8 mouse cellular contexts compared by ENCODE assay signal in the genomic region with DNA sequence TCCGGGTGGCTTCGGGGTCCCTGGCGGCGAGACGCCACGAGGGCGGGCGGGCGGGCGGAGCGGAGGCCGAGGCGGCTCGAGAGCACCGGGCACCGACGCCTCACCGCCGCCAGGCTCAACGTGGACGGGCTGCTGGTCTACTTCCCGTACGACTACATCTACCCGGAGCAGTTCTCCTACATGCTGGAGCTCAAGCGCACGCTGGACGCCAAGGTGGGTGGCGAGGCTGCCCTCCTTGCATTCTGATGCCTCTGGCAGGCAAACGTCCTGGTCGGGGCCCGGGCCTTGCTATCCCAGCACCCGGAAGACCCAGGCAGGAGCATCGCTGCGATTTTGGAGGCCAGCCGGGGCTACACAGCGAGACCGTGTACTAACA. TPM values are rescaled to one million over a fixed set of nuclear protein-coding genes. Genes with fewer than 3 reads are reported as not detected.
A peak's percentile ranks its signal among the peaks of the same experiment; 100 is the strongest.
DNase-seq lines count a peak whose midpoint lies in the region; ATAC-seq and TF ChIP-seq lines count a peak whose summit lies in the region.

No protein-coding gene starts in this region.

- DNase-seq in gastrocnemius, adult 2 months = no peak
- no peak for DNase-seq in gastrocnemius, postnatal 14 days
- peak; percentile 28 for DNase-seq in 3T3-L1 (ENCODE audit: low read depth, low spot score)
- DNase-seq in hindbrain, embryonic 14.5 days (ENCODE audit: low spot score) = no peak
- DNase-seq in midbrain, embryonic 10.5 days (ENCODE audit: low spot score) = no peak
- DNase-seq in right cerebral cortex, postnatal 4 days = no peak
- no peak for DNase-seq in adrenal gland, postnatal 4 days (ENCODE audit: low spot score in 2 of 2)

- peak; percentile 62 for ATAC-seq in hindbrain, embryonic 14.5 days (ENCODE audit: low FRiP score)

- H3K27ac ChIP-seq in gastrocnemius, adult 2 months = peak overlapping the region; percentile 83
- no peak overlapping the region for H3K27ac ChIP-seq in cortical plate, adult 2 months (ENCODE audit: insufficient read depth, low read length)
- peak overlapping the region; percentile 76; the same call in 1 of the 2 replicates for H3K27ac ChIP-seq in hindbrain, embryonic 14.5 days
- H3K27ac ChIP-seq in midbrain, embryonic 10.5 days (replicated peaks) = peak overlapping the region; percentile 83

- H3K36me3 ChIP-seq in hindbrain, embryonic 14.5 days (replicated peaks; ENCODE audit: control insufficient read depth, insufficient read depth) = peaks cover 30% of the 10 kb centered on the region
- peaks cover 50% of the 10 kb centered on the region for H3K36me3 ChIP-seq in midbrain, embryonic 10.5 days

- no peaks in the 10 kb centered on the region for H3K27me3 ChIP-seq in hindbrain, embryonic 14.5 days (ENCODE audit: control insufficient read depth, insufficient read depth, low read length)
- no peaks in the 10 kb centered on the region for H3K27me3 ChIP-seq in midbrain, embryonic 10.5 days (ENCODE audit: low read depth, poor library complexity, severe bottlenecking)

- H3K9me3 ChIP-seq in hindbrain, embryonic 14.5 days (ENCODE audit: control insufficient read depth, low read length) = no peaks in the 10 kb centered on the region
- H3K9me3 ChIP-seq in midbrain, embryonic 10.5 days (replicated peaks) = no peaks in the 10 kb centered on the region

- peak overlapping the region; percentile 86 for H3K9ac ChIP-seq in hindbrain, embryonic 14.5 days

- TF ChIP-seq POLR2A in cortical plate, adult 2 months (IDR thresholded peaks at IDR 0.05; ENCODE audit: extremely low read depth, insufficient read depth, low read length) = 0 out of 2 replicates have a peak, but pooled peaks have one; percentile 4

- peaks cover 4% of the 10 kb centered on the region for H3K4me1 ChIP-seq in cortical plate, adult 2 months (ENCODE audit: control insufficient read depth, insufficient read depth, low read length)
- peaks cover 11% of the 10 kb centered on the region for H3K4me1 ChIP-seq in hindbrain, embryonic 14.5 days (replicated peaks; ENCODE audit: control insufficient read depth, insufficient read depth, low read length)
- peaks cover 19% of the 10 kb centered on the region for H3K4me1 ChIP-seq in midbrain, embryonic 10.5 days

- peak; percentile 19; the same call in 1 of the 2 replicates for TF ChIP-seq CTCF in gastrocnemius, adult 2 months (IDR thresholded peaks at IDR 0.05)
- no peak for TF ChIP-seq CTCF in cortical plate, adult 2 months (IDR thresholded peaks at IDR 0.05; ENCODE audit: extremely low read depth, insufficient read depth, low read length)

- peak overlapping the region; percentile 93 for H3K4me2 ChIP-seq in hindbrain, embryonic 14.5 days (replicated peaks)

- H3K4me3 ChIP-seq in gastrocnemius, adult 2 months = peak overlapping the region; percentile 83
- peak overlapping the region; percentile 94 for H3K4me3 ChIP-seq in cortical plate, adult 2 months (ENCODE audit: insufficient read depth, low read length)
- H3K4me3 ChIP-seq in hindbrain, embryonic 14.5 days (replicated peaks; ENCODE audit: low read length) = peak overlapping the region; percentile 89
- peak overlapping the region; percentile 91 for H3K4me3 ChIP-seq in midbrain, embryonic 10.5 days

- WGBS in hindbrain, embryonic 14.5 days = under 1% methylated on average over 22 of the region's 37 CpGs
- under 1% methylated on average over 28 of the region's 37 CpGs for WGBS in midbrain, embryonic 10.5 days

- intact Hi-C loops in gastrocnemius, adult 2 months (cut with DNase I) = no loop called here
- intact Hi-C loops in gastrocnemius, postnatal 14 days (cut with DNase I; ENCODE audit: low total_unique reads) = no loop called here

RNA-seq across cellular contexts. Expression of gene Ercc2, which starts 0.3 kb away (rescaled TPM):
- 10 to 100 TPM in 1 of 2 experiments, 1 to 10 TPM in 1; 8.5 to 10.7 TPM for total RNA-seq in gastrocnemius, adult 2 months (2021)
- total RNA-seq in gastrocnemius, postnatal 14 days (2021) = 1 to 10 TPM; 6.1 to 7.8 TPM
- 41.4 and 48.3 TPM in 2 replicates for polyA plus RNA-seq in cortical plate, adult 2 months (2012; rRNA removed)
- 15.6 and 16.5 TPM in 2 replicates for polyA plus RNA-seq in hindbrain, embryonic 14.5 days (2014; fragmentation: Nextera tagmentation; extraction: Ambion mirVana)
- 27.7 and 31.8 TPM in 2 replicates for polyA plus RNA-seq in midbrain, embryonic 10.5 days (2016; fragmentation: Nextera tagmentation; extraction: Ambion mirVana)
- total RNA-seq in adrenal gland, postnatal 4 days (2021) = 10 to 100 TPM; 39.6 to 41.6 TPM

RNA-seq across cellular contexts. Expression of gene Klc3, which starts 21.8 kb away (rescaled TPM):
- under 1 TPM; 0.18 to 0.39 TPM for total RNA-seq in gastrocnemius, adult 2 months (2021)
- under 1 TPM in 1 of 2 experiments, not detected in 1; 0.11 TPM for total RNA-seq in gastrocnemius, postnatal 14 days (2021)
- 2.9 and 3.0 TPM in 2 replicates for polyA plus RNA-seq in cortical plate, adult 2 months (2012; rRNA removed)
- 0.78 and 1.1 TPM in 2 replicates for polyA plus RNA-seq in hindbrain, embryonic 14.5 days (2014; fragmentation: Nextera tagmentation; extraction: Ambion mirVana)
- polyA plus RNA-seq in midbrain, embryonic 10.5 days (2016; fragmentation: Nextera tagmentation; extraction: Ambion mirVana) = 2.3 and 3.0 TPM in 2 replicates
- total RNA-seq in adrenal gland, postnatal 4 days (2021) = 1 to 10 TPM; 2.6 to 3.9 TPM

RNA-seq across cellular contexts. Expression of gene Ckm, which starts 22.4 kb away (rescaled TPM):
- total RNA-seq in gastrocnemius, adult 2 months (2021) = over 10,000 TPM; 32,173 to 47,719 TPM
- over 10,000 TPM; 34,344 to 35,305 TPM for total RNA-seq in gastrocnemius, postnatal 14 days (2021)
- polyA plus RNA-seq in cortical plate, adult 2 months (2012; rRNA removed) = 0.66 TPM in 1 of 2 replicates, not detected in the other
- polyA plus RNA-seq in hindbrain, embryonic 14.5 days (2014; fragmentation: Nextera tagmentation; extraction: Ambion mirVana) = not detected in 2 replicates
- polyA plus RNA-seq in midbrain, embryonic 10.5 days (2016; fragmentation: Nextera tagmentation; extraction: Ambion mirVana) = not detected in 2 replicates
- 100 to 1,000 TPM; 103 to 234 TPM for total RNA-seq in adrenal gland, postnatal 4 days (2021)

RNA-seq across cellular contexts. Expression of gene Ppp1r13l, which starts 22.6 kb away (rescaled TPM):
- total RNA-seq in gastrocnemius, adult 2 months (2021) = 1 to 10 TPM; 2.1 to 4.9 TPM
- 1 to 10 TPM; 1.7 to 2.9 TPM for total RNA-seq in gastrocnemius, postnatal 14 days (2021)
- 5.0 and 5.4 TPM in 2 replicates for polyA plus RNA-seq in cortical plate, adult 2 months (2012; rRNA removed)
- 2.4 and 2.6 TPM in 2 replicates for polyA plus RNA-seq in hindbrain, embryonic 14.5 days (2014; fragmentation: Nextera tagmentation; extraction: Ambion mirVana)
- 4.9 and 6.0 TPM in 2 replicates for polyA plus RNA-seq in midbrain, embryonic 10.5 days (2016; fragmentation: Nextera tagmentation; extraction: Ambion mirVana)
- total RNA-seq in adrenal gland, postnatal 4 days (2021) = 1 to 10 TPM; 9.1 to 9.6 TPM

RNA-seq across cellular contexts. Expression of gene Cd3eap, which starts 22.9 kb away (rescaled TPM):
- 10 to 100 TPM; 11.4 to 11.5 TPM for total RNA-seq in gastrocnemius, adult 2 months (2021)
- total RNA-seq in gastrocnemius, postnatal 14 days (2021) = 1 to 10 TPM; 7.4 to 8.2 TPM
- polyA plus RNA-seq in cortical plate, adult 2 months (2012; rRNA removed) = 14.4 and 14.6 TPM in 2 replicates
- 17.0 TPM in 2 replicates for polyA plus RNA-seq in hindbrain, embryonic 14.5 days (2014; fragmentation: Nextera tagmentation; extraction: Ambion mirVana)
- 23.2 and 24.7 TPM in 2 replicates for polyA plus RNA-seq in midbrain, embryonic 10.5 days (2016; fragmentation: Nextera tagmentation; extraction: Ambion mirVana)
- 10 to 100 TPM; 14.1 to 16.1 TPM for total RNA-seq in adrenal gland, postnatal 4 days (2021)

Comparison
In these comparisons a context has a peak if more than half of its experiments do, and no peak if none do; other contexts are left out.
1. RNA of gene Ckm, which starts 22.4 kb away (total RNA-seq): 32,173 to 47,719 TPM in gastrocnemius, adult 2 months and 34,344 to 35,305 TPM in gastrocnemius, postnatal 14 days; 103 to 234 TPM in adrenal gland, postnatal 4 days; every median in the first group is over 100 times any median in the second.
2. Peak in every context shown above with its lines, with median percentiles within 50 percentile points of each other: H3K4me3 ChIP-seq.